Mouse (Mus musculus): Measurements from ENCODE around the gene Trpm1. TPM values are rescaled to one million over a fixed set of nuclear protein-coding genes. Genes with fewer than 3 reads are reported as not detected.
A peak's percentile ranks its signal among the peaks of the same experiment; 100 is the strongest.

The Trpm1 gene
- polyA plus RNA-seq, 1 experiment from 2014 or later, result 0.41 TPM

GRCm38 (mm10) chr7:64155226-64155625 lies 1.6 kb downstream of the Trpm1 start:
- DNase-seq (ENCODE audit: low spot score, missing footprints) (no peak), ATAC-seq (ENCODE audit: low FRiP score) (no peak)
- Histone ChIP-seq H3K27ac (ENCODE audit: low read depth, low read length) (no peak overlapping the region), H3K4me1 (ENCODE audit: control insufficient read depth, insufficient read depth, low read length) (peaks cover 11% of the 10 kb centered on the region), H3K4me2 (peak overlapping the region; percentile 25; the same call in 1 of the 2 replicates), H3K9me3 (ENCODE audit: control insufficient read depth, low read length) (no peaks in the 10 kb centered on the region), H3K36me3 (ENCODE audit: control insufficient read depth, insufficient read depth, low read length) (no peaks in the 10 kb centered on the region), H3K9ac (ENCODE audit: low read length) (no peak overlapping the region), H3K4me3 (ENCODE audit: low read depth, low read length) (no peak overlapping the region), H3K27me3 (ENCODE audit: control insufficient read depth, insufficient read depth, low read length) (no peaks in the 10 kb centered on the region)
- WGBS, result 71% methylated on average over 4 of the region's 4 CpGs

GRCm38 (mm10) chr7:64155687-64156086 lies 2.1 kb downstream of the Trpm1 start:
- Histone ChIP-seq H3K27me3 (ENCODE audit: control insufficient read depth, insufficient read depth, low read length) (no peaks in the 10 kb centered on the region), H3K27ac (ENCODE audit: low read depth, low read length) (no peak overlapping the region), H3K36me3 (ENCODE audit: control insufficient read depth, insufficient read depth, low read length) (no peaks in the 10 kb centered on the region), H3K4me3 (ENCODE audit: low read depth, low read length) (no peak overlapping the region), H3K9ac (ENCODE audit: low read length) (no peak overlapping the region), H3K9me3 (ENCODE audit: control insufficient read depth, low read length) (no peaks in the 10 kb centered on the region), H3K4me2 (peak overlapping the region; percentile 25; the same call in 1 of the 2 replicates), H3K4me1 (ENCODE audit: control insufficient read depth, insufficient read depth, low read length) (peaks cover 12% of the 10 kb centered on the region)
- no peak for DNase-seq (ENCODE audit: low spot score, missing footprints)
- 27% methylated on average over 10 of the region's 10 CpGs for WGBS
- peak; percentile 69 for ATAC-seq (ENCODE audit: low FRiP score)

- 85% methylated on average over 5 of the region's 5 CpGs for WGBS
- ATAC-seq (ENCODE audit: low FRiP score) (no peak; the same call in 1 of the 2 replicates), DNase-seq (ENCODE audit: low spot score, missing footprints) (no peak)
- H3K4me3 ChIP-seq (ENCODE audit: low read depth, low read length), result no peak overlapping the region
- no peaks in the 10 kb centered on the region for H3K9me3 ChIP-seq (ENCODE audit: control insufficient read depth, low read length)
- H3K4me2 ChIP-seq, result no peak overlapping the region
- no peak overlapping the region for H3K9ac ChIP-seq (ENCODE audit: low read length)
- no peaks in the 10 kb centered on the region for H3K27me3 ChIP-seq (ENCODE audit: control insufficient read depth, insufficient read depth, low read length)
- peaks cover 12% of the 10 kb centered on the region for H3K4me1 ChIP-seq (ENCODE audit: control insufficient read depth, insufficient read depth, low read length)
- no peak overlapping the region for H3K27ac ChIP-seq (ENCODE audit: low read depth, low read length)
- no peaks in the 10 kb centered on the region for H3K36me3 ChIP-seq (ENCODE audit: control insufficient read depth, insufficient read depth, low read length)
Observed at GRCm38 (mm10) chr7:64156271-64156911, 2.8 kb downstream of the Trpm1 start.

- H3K4me2 ChIP-seq, result no peak overlapping the region
- H3K4me1 ChIP-seq (ENCODE audit: control insufficient read depth, insufficient read depth, low read length), result peaks cover 12% of the 10 kb centered on the region
- H3K27ac ChIP-seq (ENCODE audit: low read depth, low read length), result no peak overlapping the region
- WGBS, result 64% methylated on average over 7 of the region's 7 CpGs
- no peak for DNase-seq (ENCODE audit: low spot score, missing footprints)
- no peaks in the 10 kb centered on the region for H3K9me3 ChIP-seq (ENCODE audit: control insufficient read depth, low read length)
- ATAC-seq (ENCODE audit: low FRiP score), result no peak
- no peak overlapping the region for H3K9ac ChIP-seq (ENCODE audit: low read length)
- H3K36me3 ChIP-seq (ENCODE audit: control insufficient read depth, insufficient read depth, low read length), result no peaks in the 10 kb centered on the region
- no peak overlapping the region for H3K4me3 ChIP-seq (ENCODE audit: low read depth, low read length)
- no peaks in the 10 kb centered on the region for H3K27me3 ChIP-seq (ENCODE audit: control insufficient read depth, insufficient read depth, low read length)
Observed at GRCm38 (mm10) chr7:64156918-64157690, 3.5 kb downstream of the Trpm1 start.

GRCm38 (mm10) chr7:64158281-64159055 lies 4.8 kb downstream of the Trpm1 start:
- Histone ChIP-seq H3K4me2 (no peak overlapping the region), H3K27me3 (ENCODE audit: control insufficient read depth, insufficient read depth, low read length) (no peaks in the 10 kb centered on the region), H3K9ac (ENCODE audit: low read length) (no peak overlapping the region), H3K9me3 (ENCODE audit: control insufficient read depth, low read length) (no peaks in the 10 kb centered on the region), H3K27ac (ENCODE audit: low read depth, low read length) (no peak overlapping the region), H3K4me3 (ENCODE audit: low read depth, low read length) (no peak overlapping the region), H3K36me3 (ENCODE audit: control insufficient read depth, insufficient read depth, low read length) (no peaks in the 10 kb centered on the region), H3K4me1 (ENCODE audit: control insufficient read depth, insufficient read depth, low read length) (peaks cover 12% of the 10 kb centered on the region)
- ATAC-seq (ENCODE audit: low FRiP score) (no peak), DNase-seq (ENCODE audit: low spot score, missing footprints) (no peak)
- 74% methylated on average over 12 of the region's 12 CpGs for WGBS

GRCm38 (mm10) chr7:64159056-64159542 lies 5.5 kb downstream of the Trpm1 start:
- WGBS, result 52% methylated on average over 5 of the region's 5 CpGs
- Histone ChIP-seq H3K36me3 (ENCODE audit: control insufficient read depth, insufficient read depth, low read length) (no peaks in the 10 kb centered on the region), H3K9me3 (ENCODE audit: control insufficient read depth, low read length) (no peaks in the 10 kb centered on the region), H3K27me3 (ENCODE audit: control insufficient read depth, insufficient read depth, low read length) (no peaks in the 10 kb centered on the region), H3K4me2 (no peak overlapping the region), H3K4me3 (ENCODE audit: low read depth, low read length) (no peak overlapping the region), H3K4me1 (ENCODE audit: control insufficient read depth, insufficient read depth, low read length) (peaks cover 12% of the 10 kb centered on the region), H3K27ac (ENCODE audit: low read depth, low read length) (peak overlapping the region; percentile 37; the same call in 1 of the 2 replicates), H3K9ac (ENCODE audit: low read length) (no peak overlapping the region)
- ATAC-seq (ENCODE audit: low FRiP score) (no peak), DNase-seq (ENCODE audit: low spot score, missing footprints) (no peak)

GRCm38 (mm10) chr7:64159612-64160591 lies 6.3 kb downstream of the Trpm1 start:
- no peak overlapping the region for H3K9ac ChIP-seq (ENCODE audit: low read length)
- peaks cover 12% of the 10 kb centered on the region for H3K4me1 ChIP-seq (ENCODE audit: control insufficient read depth, insufficient read depth, low read length)
- H3K9me3 ChIP-seq (ENCODE audit: control insufficient read depth, low read length), result no peaks in the 10 kb centered on the region
- DNase-seq (ENCODE audit: low spot score, missing footprints), result no peak
- no peaks in the 10 kb centered on the region for H3K36me3 ChIP-seq (ENCODE audit: control insufficient read depth, insufficient read depth, low read length)
- WGBS, result 52% methylated on average over 7 of the region's 7 CpGs
- H3K4me2 ChIP-seq, result no peak overlapping the region
- H3K27me3 ChIP-seq (ENCODE audit: control insufficient read depth, insufficient read depth, low read length), result no peaks in the 10 kb centered on the region
- H3K4me3 ChIP-seq (ENCODE audit: low read depth, low read length), result no peak overlapping the region
- peak; percentile 68 for ATAC-seq (ENCODE audit: low FRiP score)
- peak overlapping the region; percentile 37; the same call in 1 of the 2 replicates for H3K27ac ChIP-seq (ENCODE audit: low read depth, low read length)

GRCm38 (mm10) chr7:64160737-64161470 lies 7.3 kb downstream of the Trpm1 start:
- DNase-seq (ENCODE audit: low spot score, missing footprints) (no peak), ATAC-seq (ENCODE audit: low FRiP score) (no peak)
- no peaks in the 10 kb centered on the region for H3K36me3 ChIP-seq (ENCODE audit: control insufficient read depth, insufficient read depth, low read length)
- no peak overlapping the region for H3K27ac ChIP-seq (ENCODE audit: low read depth, low read length)
- H3K27me3 ChIP-seq (ENCODE audit: control insufficient read depth, insufficient read depth, low read length), result no peaks in the 10 kb centered on the region
- WGBS, result 65% methylated on average over 10 of the region's 10 CpGs
- H3K4me2 ChIP-seq, result no peak overlapping the region
- H3K4me3 ChIP-seq (ENCODE audit: low read depth, low read length), result no peak overlapping the region
- no peak overlapping the region for H3K9ac ChIP-seq (ENCODE audit: low read length)
- peaks cover 12% of the 10 kb centered on the region for H3K4me1 ChIP-seq (ENCODE audit: control insufficient read depth, insufficient read depth, low read length)
- no peaks in the 10 kb centered on the region for H3K9me3 ChIP-seq (ENCODE audit: control insufficient read depth, low read length)
